Mouse (Mus musculus) lung, postnatal 10 days (tissue): Measurements from ENCODE around the gene Gm20479.
A peak's percentile ranks its signal among the peaks of the same experiment; 100 is the strongest.

ENCODE experiments used
- DNase-seq: peaks from one replicate; pipeline ENCODE4 v3.0.0; 2021

Gm20479 gene

DNA sequence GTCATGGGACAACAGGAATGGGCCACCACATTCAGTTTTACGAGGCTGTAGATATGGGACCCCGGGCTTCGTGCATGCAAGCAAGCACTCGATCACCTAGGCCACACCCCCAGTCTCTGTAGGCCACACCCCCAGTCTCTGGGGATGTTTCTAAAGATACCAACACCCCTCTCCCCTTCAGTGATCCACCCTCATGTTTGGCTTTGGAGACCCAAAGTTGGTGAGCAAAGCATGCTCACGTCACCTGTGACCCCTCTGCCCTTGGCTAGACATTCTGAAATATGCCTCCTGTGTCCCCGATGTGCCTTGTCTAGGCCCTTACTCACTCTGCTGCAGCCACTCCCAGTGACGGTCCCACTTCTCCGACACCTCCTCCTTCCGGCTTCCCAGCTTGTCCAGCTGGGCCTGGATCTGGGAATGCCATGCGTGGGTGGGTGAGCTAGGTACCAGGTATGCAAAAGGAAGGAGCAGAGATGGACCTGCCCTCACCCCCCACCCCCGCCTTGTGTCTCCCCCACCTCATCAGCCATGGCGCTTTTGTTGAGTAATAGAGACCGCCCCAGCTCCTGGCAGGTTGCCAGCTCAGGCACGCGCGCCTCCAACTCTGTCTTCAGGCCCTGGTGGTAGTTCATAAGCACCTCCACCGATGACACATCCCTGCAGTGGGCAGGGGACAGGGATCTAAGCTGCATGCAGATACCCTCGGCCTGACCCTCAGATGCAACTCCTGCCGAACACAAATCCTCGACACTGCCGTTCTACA is 9.0 kb upstream of the Gm20479 start:
- DNase-seq: no peak

DNA sequence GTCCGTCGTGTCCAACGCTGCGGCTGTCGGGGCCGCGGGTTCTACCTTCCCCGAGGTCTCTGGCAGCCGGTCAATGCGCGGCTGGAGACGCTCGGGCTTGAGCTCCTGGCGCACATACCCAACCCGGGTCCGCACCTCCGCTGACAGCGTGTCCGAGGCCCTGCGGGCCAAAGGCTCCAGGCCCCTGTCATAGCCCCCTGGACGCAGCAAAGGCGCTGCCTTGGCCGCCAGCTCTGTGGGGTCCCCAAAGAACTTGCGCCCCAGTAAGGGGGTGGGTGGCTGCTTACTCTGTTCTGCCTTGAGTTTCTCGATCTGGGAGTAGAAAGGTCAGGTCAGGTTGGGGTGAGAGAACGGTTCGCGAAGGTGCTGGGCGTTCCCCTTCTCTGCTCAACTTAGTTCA is 7.2 kb upstream of the Gm20479 start:
- DNase-seq: no peak

DNA sequence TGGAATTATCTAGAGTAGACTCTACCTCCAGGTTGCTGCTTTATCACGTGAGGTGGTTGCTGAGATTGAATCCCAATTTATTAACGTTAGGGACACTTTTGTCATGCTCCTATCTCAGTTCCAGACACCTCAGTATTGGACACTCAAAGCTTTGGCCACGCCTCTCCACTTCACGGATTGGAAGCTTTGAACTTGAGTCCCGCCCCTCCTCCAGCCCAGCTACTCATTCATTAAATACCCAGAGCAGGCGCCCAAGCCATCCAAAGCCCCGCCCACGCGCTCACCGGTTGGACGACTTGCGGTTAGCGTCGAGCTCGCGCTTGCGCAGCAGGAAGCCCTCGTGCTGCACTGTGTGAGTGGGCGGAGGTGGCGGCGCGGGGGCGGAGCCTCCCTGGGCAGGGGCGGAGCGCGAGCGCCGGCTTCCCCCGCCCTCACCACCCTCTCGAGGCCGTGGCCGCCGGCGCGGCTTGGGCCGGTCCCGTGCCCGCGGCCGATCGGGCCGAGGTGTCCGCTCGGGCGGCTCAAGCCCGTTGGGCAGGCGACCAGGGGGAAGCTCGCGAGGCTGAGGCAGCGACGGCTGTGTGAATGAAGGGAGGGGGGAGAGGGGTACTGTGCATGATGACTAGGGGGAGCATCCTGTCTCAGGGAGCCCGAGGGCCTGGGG is 4.2 kb upstream of the Gm20479 start:
- DNase-seq: peak; percentile 100

DNA sequence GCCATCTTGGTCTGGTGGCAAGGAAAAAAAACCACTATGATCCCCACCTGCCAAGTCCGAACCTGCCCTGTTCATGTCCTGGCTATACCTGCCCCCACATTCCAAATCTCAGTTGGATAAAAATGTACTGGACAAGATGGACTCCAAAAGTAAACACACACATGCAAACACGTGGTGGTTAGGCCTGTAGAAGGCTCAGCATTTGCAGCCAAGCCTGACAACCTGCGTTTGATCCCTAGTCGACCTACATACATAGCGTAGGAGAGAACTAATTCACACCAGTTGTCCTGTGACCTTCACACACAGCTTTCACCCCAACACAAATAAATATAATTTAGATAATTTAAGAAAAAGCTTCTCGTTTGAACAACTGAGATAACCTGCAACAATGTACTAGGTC is 3.5 kb upstream of the Gm20479 start:
- no peak for DNase-seq

DNA sequence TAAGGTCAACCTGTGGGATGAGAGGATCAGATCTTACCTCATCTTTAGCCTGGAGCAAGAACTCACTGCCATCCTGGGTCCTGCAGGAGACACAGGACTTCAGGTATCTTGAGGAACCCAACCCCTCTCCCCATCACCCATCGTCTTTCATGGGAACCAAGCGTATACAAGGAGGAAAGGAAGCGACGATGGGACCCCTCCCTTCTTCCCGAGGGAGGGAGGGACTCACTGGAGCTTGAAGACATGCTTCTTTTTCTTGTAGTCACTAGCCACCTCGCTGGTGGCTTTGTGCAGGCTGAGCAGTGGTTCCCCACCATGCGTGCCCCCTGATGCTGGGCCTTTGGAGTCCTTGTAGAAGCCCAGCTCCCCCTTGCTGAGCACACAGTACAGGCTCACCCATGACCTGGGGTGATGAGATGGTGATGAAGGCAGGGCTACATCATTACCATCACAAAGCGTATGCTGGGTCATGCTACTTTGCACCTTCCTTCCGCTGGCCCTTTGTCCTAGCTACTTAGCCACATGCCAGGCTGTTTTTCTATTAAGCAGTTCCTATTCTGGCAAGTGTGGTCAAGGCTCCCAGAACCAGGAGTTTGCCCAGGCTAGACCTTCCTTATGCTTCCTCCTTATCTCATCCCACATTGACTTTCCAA is 2.6 kb upstream of the Gm20479 start:
- no peak for DNase-seq

DNA sequence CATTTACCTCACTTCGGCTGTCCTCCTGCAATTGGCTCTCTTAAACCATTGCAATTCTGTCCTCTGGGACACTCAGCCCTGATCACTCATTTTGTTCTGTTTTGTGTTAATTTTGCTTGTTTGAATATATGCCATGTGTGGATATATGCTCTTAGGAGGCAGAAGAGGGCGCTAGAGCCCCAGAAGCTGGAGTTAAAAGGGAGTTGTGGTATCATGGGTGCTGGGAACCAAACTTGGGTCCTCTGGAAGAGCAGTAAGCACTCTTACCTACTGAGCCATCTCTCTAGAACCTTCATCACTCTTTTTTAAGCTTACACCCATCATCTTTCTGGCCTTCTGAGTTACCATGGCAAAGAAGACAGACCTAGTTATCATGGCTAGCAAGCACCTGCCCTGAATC is 1.9 kb upstream of the Gm20479 start:
- no peak for DNase-seq

DNA sequence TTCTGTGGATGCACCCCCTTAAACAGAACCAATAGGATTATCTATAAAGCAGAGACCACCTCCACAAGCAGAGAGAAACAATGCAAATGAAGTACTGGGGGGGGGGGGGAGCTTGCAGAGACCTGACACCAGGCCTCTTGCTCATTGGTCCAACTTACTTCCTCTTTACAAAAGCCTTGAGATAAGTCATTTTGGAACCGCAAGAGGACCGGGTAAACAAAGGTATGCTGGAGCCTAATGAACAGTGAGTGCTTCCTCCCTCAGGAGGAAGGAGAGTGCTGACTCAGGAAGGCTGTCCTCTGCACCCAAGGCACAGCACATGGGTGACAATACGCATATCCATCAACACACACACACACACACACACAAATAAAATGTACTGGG is 368 bp upstream of the Gm20479 start:
- DNase-seq: no peak

DNA sequence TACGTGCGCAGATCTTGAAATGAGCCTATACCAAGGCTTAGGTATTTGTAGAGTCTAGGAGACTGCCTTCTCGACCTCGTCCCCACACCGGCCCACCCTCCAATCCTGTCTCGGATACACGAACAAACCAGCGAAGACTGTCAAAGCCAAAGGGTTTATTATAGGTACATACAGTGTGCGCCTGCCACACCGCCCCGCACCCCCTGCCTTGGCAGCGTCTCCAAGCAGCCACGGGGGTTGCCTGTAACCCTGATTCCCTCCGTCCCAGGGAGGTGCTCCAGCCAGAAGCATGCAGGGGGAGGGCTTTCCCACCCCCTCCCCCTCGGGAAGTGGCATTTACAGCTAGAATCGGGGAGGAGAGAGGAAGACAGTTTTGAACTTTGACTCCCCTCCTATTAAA is 971 bp downstream of the Gm20479 start:
- peak; percentile 67 for DNase-seq

DNA sequence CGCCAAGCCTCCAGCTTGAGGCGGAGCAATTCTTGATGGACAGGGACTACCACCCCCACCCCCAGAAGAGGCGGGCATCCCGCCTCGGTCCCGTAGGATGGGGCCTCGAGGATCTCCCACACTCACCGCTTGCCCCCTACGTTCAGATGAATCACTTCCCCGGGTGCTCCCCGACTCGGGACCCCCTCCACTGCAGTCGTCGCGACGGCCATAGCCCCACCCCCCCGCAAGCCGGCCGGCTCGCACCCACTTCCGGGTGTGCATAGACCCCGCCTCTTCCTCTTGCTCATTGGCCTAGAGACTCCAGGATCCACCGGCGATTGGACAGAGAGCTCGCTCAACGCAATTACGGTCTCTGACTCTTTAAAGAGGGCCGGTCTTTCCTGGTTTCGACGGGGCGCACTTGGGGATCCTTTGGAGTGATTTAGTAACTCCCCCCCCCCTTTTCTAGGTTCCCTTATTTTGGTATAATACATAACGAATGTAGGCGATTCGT is 1.4 kb downstream of the Gm20479 start, which contains the start of gene Shkbp1:
Gene Shkbp1 (minus strand): TSS at position 275 of the 496 bp plus-strand sequence.
- DNase-seq: peak; percentile 94

DNA sequence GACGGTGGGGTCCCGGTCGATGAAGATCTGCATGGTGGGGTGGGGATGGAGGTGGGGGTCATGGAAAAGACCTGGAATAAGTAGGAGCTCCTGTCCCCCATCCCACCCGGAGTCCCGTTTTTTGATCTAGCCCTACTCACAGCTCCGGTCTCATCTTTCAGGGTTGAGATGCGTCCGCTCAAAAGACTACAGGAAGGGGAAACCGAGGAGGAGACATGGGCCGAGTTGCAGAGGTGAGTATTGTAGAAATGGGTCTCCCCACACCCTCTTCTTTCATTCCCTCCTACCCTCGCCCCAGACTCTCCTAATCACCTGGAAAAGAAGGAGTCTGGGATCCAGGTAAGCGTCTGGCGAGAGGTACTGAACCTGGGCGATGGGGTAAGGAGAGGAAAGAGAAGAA is 2.0 kb downstream of the Gm20479 start:
- no peak for DNase-seq

DNA sequence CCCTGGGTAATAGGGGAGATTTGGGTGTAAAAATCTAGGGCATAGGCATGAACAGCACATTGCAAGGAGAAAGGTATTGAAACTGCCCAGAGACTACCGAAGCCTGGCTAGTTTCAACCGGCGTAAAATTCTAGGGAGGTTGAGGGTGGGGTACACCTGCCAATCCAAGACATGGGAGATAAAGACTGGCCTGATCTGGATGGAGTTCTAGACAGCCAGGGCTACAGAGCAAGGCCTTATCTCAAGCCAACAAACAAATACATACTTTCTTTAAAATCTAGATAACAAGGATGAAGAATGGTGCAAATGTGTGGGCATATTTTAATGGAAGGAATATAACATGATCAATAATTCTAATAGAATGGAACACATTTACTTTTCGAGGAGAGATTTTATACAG is 2.4 kb downstream of the Gm20479 start:
- DNase-seq: no peak

DNA sequence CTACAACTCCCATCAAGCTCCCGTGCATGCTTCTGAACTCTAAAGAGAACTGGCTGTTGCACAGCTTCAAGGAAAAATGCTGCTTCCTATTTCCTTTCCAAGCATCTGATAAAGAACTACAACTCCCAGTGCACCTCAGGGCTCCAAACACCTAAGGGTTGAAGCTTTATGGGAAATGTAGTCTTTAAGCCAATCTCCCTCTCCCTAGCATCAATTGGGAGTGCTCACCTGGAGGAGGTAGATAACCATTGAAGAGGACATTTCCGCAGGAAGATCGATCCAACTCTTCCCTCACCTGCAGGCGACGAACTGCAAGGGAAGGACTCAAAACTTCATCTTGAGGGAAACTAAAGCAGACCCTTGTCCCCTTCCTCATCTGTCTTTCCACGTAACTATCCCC is 3.1 kb downstream of the Gm20479 start:
- DNase-seq: peak; percentile 63

DNA sequence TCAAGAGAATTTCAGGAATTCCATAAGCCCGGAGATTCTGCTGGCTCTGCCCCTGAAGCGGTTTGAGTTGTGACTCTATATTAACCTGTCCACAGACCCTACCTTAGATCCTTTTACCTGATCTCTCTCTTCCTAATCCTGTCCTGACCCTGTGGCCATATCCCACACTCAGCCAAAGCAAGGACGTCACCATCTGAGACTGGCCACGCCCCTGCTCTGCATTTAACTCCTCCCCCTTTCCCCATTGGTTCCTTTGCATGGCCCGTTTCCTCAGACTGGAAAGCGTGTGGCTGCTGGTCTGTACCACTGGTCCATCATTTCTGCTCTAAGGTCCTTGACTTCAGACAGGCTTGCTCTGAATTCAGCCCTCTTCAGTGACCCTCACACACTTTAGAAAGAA is 11.8 kb downstream of the Gm20479 start:
- DNase-seq: no peak

DNA sequence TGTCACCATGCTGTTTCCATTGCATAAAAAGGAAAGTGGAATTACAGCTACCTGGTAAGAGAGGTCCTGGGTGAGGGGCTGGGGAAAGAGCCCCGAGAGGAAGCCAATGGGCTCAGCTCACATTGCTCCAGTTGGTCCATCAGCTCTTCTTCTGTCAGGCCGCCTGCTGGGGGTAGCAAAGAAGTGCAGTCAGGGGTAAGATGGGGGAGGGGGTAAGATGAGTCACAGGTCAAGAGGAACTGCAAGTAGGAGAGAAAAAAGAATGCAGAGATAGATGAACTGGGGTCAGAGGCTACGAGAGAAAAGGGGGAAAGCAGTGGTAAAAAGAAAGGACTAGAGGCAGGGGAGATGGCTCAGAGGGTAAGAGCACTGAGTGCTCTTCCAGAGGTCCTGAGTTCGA is 14.6 kb downstream of the Gm20479 start:
- peak; percentile 58 for DNase-seq

DNA sequence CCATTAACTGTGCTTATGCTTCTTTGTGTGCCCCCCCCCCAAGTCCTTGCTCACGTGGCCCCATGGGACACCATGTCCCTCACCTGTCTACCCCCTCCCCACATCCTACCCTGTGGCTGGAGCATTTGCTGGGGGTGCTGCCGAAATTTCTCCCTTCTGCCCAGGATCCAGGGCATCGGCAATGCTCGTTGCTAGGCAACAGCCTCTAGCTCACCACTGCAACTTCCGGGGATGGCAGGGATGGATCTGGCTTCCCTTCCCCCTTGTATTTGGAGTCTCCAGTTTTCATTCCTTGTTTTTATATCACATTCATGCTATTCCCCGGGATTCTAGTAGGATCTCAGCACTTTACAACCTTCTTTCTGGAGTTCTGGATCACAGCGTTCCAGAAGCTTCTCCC is 17.7 kb downstream of the Gm20479 start:
- DNase-seq: no peak

DNA sequence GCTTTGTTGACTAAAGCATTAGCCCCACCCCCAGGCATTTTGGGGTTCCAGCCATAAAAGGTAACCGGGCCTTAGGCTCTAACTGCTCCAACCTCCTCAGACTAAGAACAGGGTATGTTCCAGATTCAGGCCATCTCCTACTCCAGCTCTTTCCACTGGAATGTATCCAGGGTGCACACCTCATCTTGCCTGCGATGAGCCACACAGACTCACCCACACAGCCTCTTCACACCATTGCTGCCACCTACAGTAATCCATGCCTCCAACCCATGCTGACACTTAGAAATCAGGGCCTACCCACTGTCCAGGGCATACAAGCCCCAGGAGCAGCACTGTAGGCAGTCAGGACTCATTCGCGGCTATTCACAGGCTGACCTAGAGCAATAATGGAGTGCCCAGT is 18.1 kb downstream of the Gm20479 start:
- no peak for DNase-seq

DNA sequence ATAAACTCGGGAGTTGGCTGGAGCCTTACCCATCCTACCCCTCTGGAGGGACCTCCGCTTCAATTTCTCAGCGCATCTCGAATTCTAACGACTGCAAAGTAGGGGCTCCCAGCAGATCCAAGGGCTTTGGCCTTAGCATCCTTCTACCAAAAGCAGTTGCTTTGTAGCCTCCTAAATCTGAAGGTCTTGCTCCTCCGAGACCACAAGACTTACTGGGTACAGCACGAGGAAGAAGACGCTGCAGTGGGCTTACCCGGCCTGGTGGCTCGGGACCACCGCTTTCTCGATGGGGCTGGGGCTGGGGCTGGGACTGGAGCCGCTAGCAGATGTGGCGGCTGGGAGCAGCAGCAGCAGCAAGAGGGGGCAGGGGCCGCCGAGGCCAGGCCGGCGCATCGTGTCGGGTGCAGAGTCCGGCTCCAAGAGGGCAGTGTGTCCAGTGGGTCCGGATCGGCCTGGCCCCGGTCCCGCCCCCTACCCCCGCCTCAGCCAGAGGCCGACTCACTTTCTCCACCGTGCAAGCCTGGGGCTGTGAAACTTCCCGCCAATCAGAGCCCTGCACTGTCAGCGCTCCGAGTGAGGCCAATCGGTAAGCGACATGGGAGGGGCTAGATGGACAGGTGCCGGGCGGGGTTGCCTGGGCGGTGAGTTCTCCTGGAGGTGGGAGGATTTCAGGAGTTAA is 19.9 kb downstream of the Gm20479 start, which contains the start of gene Ltbp4:
Gene Ltbp4 (minus strand): TSS at position 518 of the 679 bp plus-strand sequence.
- peak; percentile 55 for DNase-seq

DNA sequence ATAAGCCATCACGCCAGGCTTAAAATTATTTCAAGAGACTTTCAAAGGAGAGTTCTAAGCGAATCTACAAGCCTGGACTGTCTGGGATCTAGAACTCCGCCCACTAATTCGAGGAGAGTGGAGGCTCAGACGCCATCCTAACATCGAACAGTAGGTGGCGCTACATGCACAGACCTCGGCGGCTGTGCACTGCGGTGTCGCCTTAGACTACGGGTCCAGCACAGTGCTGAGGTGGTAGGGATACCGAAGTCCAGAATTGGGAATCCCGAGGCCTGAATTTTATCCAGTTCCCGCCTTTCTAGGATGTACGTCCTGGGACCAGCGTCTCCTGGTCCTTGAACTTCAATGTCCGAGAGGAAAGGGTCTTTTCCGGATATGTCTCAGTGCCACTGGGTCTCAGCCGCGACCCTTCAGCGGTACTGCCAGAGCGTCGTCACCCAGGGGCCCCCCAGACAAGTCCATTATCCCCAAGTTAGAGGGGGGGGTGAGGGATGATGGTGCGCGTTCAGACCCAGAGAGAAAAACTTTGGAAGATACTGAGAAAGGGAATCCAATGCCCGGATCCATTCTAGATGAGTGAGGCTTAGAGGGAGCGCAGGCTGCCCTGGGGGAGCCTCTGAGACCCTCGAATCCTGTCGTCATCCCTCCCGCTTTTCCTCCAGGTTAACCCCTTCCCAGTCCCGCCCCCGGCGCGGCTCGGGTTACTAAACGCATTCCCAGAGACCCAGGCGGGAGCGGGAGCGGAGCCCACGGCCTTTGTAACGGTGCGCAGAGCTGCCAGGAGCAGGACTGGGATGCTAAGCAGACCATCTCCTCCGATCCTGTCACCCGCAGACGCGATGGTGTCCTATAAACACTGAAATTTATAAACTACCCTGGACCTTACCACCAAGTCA is 21.0 kb downstream of the Gm20479 start:
- peak; percentile 95 for DNase-seq

DNA sequence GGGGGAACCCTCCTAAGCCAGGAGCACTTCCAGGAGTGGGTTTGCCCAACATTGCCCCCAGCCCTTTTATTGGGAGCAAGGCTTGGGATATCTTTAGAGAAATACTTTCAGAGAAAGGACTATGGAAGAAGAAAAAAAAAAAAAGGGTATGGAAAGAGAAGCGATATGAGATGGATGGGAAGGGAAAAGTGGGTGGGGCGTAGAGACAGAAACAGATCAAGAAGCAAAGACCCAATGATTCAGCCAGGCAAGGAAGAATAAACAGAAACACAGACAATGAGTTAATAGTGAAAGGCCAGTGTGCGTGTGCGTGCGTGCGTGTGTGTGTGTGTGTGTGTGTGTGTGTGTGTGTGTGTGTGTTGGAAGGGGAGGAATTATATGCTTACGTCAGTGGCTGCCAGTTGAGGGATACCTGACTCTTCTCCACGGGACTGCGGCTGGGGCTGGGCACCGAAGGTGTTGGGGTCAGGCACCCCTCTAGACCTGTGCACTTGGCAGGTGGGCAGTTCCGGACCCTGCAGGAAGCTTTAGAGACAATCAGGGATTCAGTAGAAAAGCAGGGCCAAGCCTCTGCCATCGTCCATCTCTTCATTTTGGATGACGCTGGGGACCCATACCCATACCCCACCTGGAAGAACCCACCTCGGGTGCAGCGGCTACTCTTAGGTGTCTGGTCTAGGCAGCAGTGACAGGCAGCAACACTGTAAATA is 22.1 kb downstream of the Gm20479 start:
- peak; percentile 36 for DNase-seq

DNA sequence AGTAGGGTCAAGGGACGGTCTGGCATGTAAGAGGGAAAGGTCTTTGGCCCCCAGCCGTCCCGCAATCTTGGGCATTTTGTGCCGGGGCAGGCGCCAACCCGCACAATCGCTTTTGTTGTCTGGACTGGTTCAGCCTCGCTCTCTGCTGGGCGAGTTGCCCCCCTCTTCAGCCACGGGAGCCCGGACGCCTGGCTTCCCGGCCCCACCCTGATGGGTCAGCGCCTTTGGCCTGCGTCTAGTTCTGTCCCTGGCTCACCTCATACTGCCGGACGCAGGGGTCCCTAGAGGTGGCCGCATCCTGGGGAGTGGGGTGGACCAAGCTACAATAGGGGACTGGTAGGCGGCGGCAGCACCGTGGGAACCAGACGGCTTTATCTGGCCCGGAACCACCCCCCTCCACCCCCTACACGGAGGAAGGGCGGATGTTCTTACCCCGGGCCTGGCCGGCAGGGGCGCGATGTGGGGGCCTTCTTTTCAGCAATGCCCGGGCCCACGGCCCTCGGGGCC is 22.8 kb downstream of the Gm20479 start:
- DNase-seq: peak; percentile 82

DNA sequence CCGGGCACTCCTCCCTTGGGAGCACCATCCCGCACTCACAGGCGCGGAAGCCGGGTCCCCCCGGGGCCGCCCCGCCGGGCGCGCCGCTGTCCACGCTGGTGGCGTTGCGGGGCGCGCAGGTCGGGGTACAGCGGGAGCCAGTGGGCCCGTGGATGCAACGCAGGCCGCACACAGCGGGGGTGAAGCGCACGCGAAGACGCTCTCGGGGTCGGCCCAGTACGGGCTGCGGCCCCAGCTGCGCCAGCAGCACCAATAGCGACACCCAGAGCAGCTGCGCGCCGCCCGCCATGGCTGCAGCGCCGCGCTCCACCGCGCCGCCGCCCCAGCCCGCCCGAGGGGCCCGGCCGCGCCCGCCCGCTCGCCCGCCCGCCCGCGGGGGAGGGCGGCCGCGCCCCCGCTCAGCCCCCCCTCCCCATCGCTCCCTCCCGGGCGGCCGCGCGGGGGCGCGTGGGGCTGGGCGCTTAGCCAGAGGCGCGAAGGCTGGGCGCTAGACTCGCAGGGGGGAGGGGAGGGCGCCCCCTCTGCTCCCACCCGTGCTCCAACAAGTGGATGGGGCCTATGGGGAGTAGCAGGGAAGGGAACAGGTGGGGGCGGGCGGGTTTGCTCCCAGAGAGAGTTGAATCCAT is 23.8 kb downstream of the Gm20479 start:
- peak; percentile 54 for DNase-seq
